Mouse (Mus musculus) midbrain, postnatal 0 days (tissue): ENCODE data around the gene Msmp. TPM values are rescaled to one million over a fixed set of nuclear protein-coding genes. Genes with fewer than 3 reads are reported as not detected.

Experiments
- ATAC-seq: fragments of 200-750 bp; cut with Nextera tagmentation; 2 replicates; pipeline ENCODE4 v1.8.0; 2017; ENCODE audit warnings: moderate number of reproducible peaks, mild to moderate bottlenecking, moderate TSS enrichment, moderate library complexity; ENCODE audit not compliant: low FRiP score
- DNase-seq: peaks from one replicate; pipeline ENCODE4 v3.0.0-alpha.2; 2015; ENCODE audit warnings: low spot score
- H3K27ac ChIP-seq: fragments of 300-500 bp; sonication (generic); 2 replicates; pipeline ENCODE4 v1.5.1; 2014; ENCODE audit warnings: low read depth, mild to moderate bottlenecking, low read length, mixed read lengths
- H3K27me3 ChIP-seq: fragments of 300-500 bp; sonication (generic); 2 replicates; pipeline ENCODE4 v1.6.1; 2014; ENCODE audit warnings: low read length, control low read depth, mixed read lengths; ENCODE audit not compliant: insufficient read depth
- H3K36me3 ChIP-seq: fragments of 300-500 bp; sonication (generic); 2 replicates; pipeline ENCODE4 v1.6.1; 2014; ENCODE audit warnings: low read length, control low read depth, mixed read lengths; ENCODE audit not compliant: insufficient read depth
- H3K4me1 ChIP-seq: fragments of 300-500 bp; sonication (generic); 2 replicates; pipeline ENCODE4 v1.6.1; 2014; ENCODE audit warnings: mild to moderate bottlenecking, control low read depth, antibody characterized with exemption, low read length, mixed read lengths; ENCODE audit not compliant: insufficient read depth
- H3K4me2 ChIP-seq: fragments of 300-500 bp; sonication (generic); 2 replicates; pipeline ENCODE4 v1.6.1; 2014; ENCODE audit warnings: low read depth, mild to moderate bottlenecking, low read length, mixed read lengths; ENCODE audit not compliant: poor library complexity, severe bottlenecking
- H3K4me3 ChIP-seq: fragments of 300-500 bp; sonication (generic); 2 replicates; pipeline ENCODE4 v1.5.1; 2014; ENCODE audit warnings: low read depth, mild to moderate bottlenecking, low read length, moderate library complexity
- H3K9ac ChIP-seq: fragments of 300-500 bp; sonication (generic); replicated peaks from 2 replicates; pipeline ENCODE4 v1.6.1; 2014; ENCODE audit warnings: mild to moderate bottlenecking, low read length, moderate library complexity, mixed read lengths; ENCODE audit not compliant: poor library complexity, severe bottlenecking
- H3K9me3 ChIP-seq: fragments of 300-500 bp; sonication (generic); 2 replicates; pipeline ENCODE4 v1.6.1; 2016; ENCODE audit warnings: low read length, control low read depth
- CTCF ChIP-seq: IDR thresholded peaks from 2 replicates; pipeline ENCODE4 v1.5.1; 2016; ENCODE audit warnings: antibody characterized with exemption, mild to moderate bottlenecking
- WGBS: fragments of 180-500 bp; shearing (Covaris S2); extraction: QIAGEN DNeasy Blood & Tissue Kit; methylation state at CpG from one replicate; pipeline ENCODE4 v1.1.7; 2014; 5-methylcytosine and 5-hydroxymethylcytosine counted together
- polyA plus RNA-seq: library from polyadenylated mRNA; unstranded; fragments of >200 nt; fragmentation: Nextera tagmentation; extraction: Ambion mirVana; gene quantifications from 2 replicates; pipeline ENCODE4 v1.2.1, GENCODE M21; 2015
- total RNA-seq: library from RNA; depleted of rRNA; stranded (reverse); fragments of >200 nt; gene quantifications from 2 replicates; pipeline ENCODE4 v1.2.3, GENCODE M21; 2014

Gene Msmp
- total and polyA plus RNA-seq, 2 experiments from 2014 or later: 2.5 TPM; not detected in 1

DNA sequence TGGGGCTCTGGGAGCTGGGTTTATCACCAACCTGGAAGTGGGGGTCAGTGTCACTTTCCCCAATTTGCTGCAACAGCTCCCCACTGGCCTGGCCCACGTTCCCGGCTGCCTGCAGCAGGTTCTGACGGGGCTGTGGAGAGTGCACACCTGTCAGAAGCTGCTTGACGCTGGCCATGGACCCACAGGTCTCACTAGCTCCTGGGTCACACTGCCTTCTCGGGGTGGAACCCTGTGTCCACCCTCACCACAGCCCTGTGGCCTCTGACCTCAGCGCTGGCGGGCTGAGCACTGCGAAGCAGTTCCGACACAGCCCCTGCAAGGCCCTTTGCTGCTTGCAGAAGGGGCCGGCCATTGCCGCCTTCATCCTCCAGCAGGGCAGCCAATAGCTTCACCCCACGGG is 35.2 kb downstream of the Msmp start:
- peaks cover 87% of the 10 kb centered on the region for H3K36me3 ChIP-seq
- 90% methylated on average over 12 of the region's 12 CpGs for WGBS
- no peak overlapping the region for H3K27ac ChIP-seq
- no peak overlapping the region for H3K9ac ChIP-seq
- H3K9me3 ChIP-seq: no peaks in the 10 kb centered on the region
- ATAC-seq (no peak), DNase-seq (no peak)
- H3K27me3 ChIP-seq: no peaks in the 10 kb centered on the region
- no peak overlapping the region for H3K4me3 ChIP-seq
- H3K4me1 ChIP-seq: no peaks in the 10 kb centered on the region
- no peak for TF ChIP-seq CTCF
- H3K4me2 ChIP-seq: no peak overlapping the region

DNA sequence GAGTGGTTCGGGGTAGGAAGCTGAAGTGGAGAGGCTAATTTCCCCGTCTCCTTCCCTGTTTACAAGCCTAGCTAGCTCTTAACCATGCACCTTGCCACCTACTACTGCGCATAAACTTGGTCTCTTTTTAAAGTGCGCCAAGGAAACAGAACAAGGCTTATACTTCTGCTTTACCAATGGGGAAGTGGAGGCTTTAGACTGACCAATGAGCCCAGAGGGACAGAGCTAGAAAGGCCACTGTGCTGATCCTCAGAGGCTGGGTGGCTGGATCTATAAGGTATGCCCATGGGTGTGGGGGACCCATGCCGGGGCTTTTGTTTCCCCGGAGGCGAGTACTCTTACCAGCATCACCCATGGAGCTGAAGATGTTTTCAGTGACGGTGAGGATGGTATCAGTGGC is 37.1 kb downstream of the Msmp start:
- TF ChIP-seq CTCF: no peak
- DNase-seq (no peak), ATAC-seq (no peak)
- Histone ChIP-seq H3K27ac (no peak overlapping the region), H3K27me3 (no peaks in the 10 kb centered on the region), H3K4me3 (no peak overlapping the region), H3K9me3 (no peaks in the 10 kb centered on the region), H3K36me3 (peaks cover 88% of the 10 kb centered on the region), H3K9ac (no peak overlapping the region), H3K4me1 (no peaks in the 10 kb centered on the region), H3K4me2 (no peak overlapping the region)
- 92% methylated on average over 8 of the region's 8 CpGs for WGBS

DNA sequence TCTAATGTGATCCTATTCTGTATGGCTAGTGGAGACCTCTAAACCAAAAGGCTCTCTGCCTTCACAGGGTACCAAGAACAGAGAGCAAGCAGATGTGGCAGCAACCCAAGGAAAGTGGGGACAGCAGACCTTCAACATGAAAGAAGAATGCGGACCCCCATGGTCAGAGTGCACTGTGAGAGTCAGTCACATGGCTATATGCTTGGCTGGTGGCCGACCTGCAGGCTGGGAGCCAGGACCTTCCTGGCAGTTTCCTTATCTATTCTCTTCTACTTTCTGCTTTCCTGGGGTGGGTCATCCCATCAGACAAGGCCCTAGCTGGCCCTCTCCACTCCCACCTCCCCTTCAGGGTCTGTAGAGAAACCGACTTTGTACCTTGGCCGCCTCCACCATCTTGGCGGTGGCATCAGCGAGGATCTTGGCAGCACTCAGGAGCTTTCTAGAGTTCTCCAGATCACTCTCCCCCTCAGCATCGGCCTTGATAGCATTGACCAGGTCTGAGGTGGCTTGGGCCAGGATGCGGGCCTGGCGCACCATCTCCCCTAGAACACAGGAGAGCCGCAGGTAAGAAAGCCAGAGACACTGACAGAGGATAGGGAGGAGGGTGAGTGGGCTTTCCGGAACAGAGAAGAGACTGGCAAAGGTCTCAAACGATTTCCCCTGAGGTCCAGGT is 37.8 kb downstream of the Msmp start:
- no peaks in the 10 kb centered on the region for H3K4me1 ChIP-seq
- ATAC-seq (no peak), DNase-seq (peak; percentile 6)
- H3K4me3 ChIP-seq: no peak overlapping the region
- no peak overlapping the region for H3K4me2 ChIP-seq
- TF ChIP-seq CTCF: no peak
- peaks cover 93% of the 10 kb centered on the region for H3K36me3 ChIP-seq
- no peak overlapping the region for H3K27ac ChIP-seq
- WGBS: 89% methylated on average over 12 of the region's 12 CpGs
- H3K9me3 ChIP-seq: no peaks in the 10 kb centered on the region
- no peak overlapping the region for H3K9ac ChIP-seq
- H3K27me3 ChIP-seq: no peaks in the 10 kb centered on the region

GRCm38 (mm10) chr4:43542044-43542443 is 42.2 kb downstream of the Msmp start:
- TF ChIP-seq CTCF: no peak

DNA sequence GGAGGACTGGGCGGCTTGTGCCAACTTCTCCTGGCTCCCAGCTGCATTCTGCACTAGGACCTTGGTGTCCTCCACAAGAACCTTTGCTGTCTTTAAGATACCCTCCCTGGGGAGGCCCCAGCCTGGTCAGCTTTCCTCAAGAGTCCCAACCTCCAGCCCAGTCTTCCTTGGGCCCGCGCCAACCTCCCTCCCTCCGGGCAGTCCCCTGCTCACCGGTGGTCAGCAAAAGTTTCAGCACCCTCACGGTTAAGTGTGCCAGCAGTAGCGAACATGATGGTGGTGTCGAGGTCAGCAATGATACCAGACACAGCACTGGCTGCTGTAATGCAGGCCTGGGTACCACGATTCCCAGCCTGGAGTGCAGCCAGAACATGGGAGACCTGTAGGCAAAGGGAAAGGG is 48.3 kb downstream of the Msmp start:
- 96% methylated on average over 9 of the region's 9 CpGs for WGBS
- Histone ChIP-seq H3K27me3 (no peaks in the 10 kb centered on the region), H3K27ac (no peak overlapping the region), H3K4me2 (no peak overlapping the region), H3K4me3 (no peak overlapping the region), H3K4me1 (no peaks in the 10 kb centered on the region), H3K36me3 (peaks cover 88% of the 10 kb centered on the region), H3K9me3 (no peaks in the 10 kb centered on the region), H3K9ac (no peak overlapping the region)
- no peak for DNase-seq
- no peak for ATAC-seq
- TF ChIP-seq CTCF: no peak

More at GRCm38 (mm10) chr4:43542044-43542443, 42.2 kb downstream of the Msmp start:
- no peaks in the 10 kb centered on the region for H3K4me1 ChIP-seq
- H3K4me3 ChIP-seq: no peak overlapping the region
- WGBS: 82% methylated on average over 3 of the region's 3 CpGs
- H3K27ac ChIP-seq: no peak overlapping the region
- H3K36me3 ChIP-seq: peaks cover 89% of the 10 kb centered on the region
- ATAC-seq (no peak), DNase-seq (no peak)
- H3K27me3 ChIP-seq: no peaks in the 10 kb centered on the region
- no peak overlapping the region for H3K9ac ChIP-seq
- H3K9me3 ChIP-seq: no peaks in the 10 kb centered on the region
- H3K4me2 ChIP-seq: no peak overlapping the region

GRCm38 (mm10) chr4:43535628-43536027 is 48.7 kb downstream of the Msmp start:
- 96% methylated on average over 8 of the region's 8 CpGs for WGBS
- peaks cover 88% of the 10 kb centered on the region for H3K36me3 ChIP-seq
- no peak for DNase-seq
- H3K27me3 ChIP-seq: no peaks in the 10 kb centered on the region
- H3K4me2 ChIP-seq: no peak overlapping the region
- no peaks in the 10 kb centered on the region for H3K4me1 ChIP-seq
- no peak for TF ChIP-seq CTCF
- no peak overlapping the region for H3K9ac ChIP-seq
- H3K4me3 ChIP-seq: no peak overlapping the region
- no peak overlapping the region for H3K27ac ChIP-seq
- H3K9me3 ChIP-seq: no peaks in the 10 kb centered on the region
- ATAC-seq: no peak
